Mouse (Mus musculus): ENCODE results near the gene Cacng4.

DNA sequence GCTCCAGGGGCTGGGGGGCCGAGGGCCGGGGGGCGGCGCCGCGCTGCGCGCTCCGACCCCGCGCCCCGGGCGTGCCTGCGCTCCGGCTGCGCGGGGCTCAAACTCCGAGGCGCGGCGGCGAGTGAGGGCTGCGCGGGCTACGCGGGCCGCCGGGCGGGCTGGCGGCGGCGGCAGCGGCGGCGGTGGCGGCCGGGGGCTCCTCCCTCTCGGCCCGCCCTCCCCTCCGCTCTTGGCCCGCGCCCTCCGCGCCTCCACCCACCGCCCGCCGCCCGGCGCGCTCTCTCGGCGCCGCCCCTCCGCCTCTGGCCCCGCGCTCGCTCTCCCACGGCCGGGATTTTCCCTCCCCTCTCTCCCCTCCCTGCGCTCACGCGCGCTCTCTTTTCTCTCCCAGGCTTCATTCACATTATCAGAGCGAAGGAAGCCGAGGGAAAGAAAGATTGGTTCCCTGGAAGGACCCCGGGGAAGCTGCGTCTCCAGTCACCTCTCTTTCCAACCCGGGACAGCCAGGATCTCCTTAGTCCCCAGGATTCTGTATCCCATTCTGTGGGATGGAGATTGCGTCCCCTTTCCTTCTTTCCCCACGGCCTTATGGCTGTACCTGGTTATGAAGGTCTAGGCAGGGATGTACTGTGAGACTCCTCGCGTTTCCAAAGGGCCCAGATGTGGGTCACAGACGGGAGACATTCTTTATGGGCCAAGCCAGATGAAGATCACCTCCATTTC is at the start of gene Cacng4:
- TF ChIP-seq POLR2A (IDR thresholded peaks at IDR 0.05; ENCODE audit: insufficient read length, low read depth) (no peak), MAX (IDR thresholded peaks at IDR 0.05; ENCODE audit: low read depth) (no peak), MYOG (IDR thresholded peaks at IDR 0.05; ENCODE audit: control insufficient read depth in 1 of 3, insufficient read depth in 1 of 3, insufficient read length in 2 of 3, low read depth in 2 of 3) (no peak), MYOD1 (IDR thresholded peaks at IDR 0.05; ENCODE audit: control insufficient read depth in 1 of 3, insufficient read length in 2 of 3, low read depth in 2 of 3) (no peak), USF1 (IDR thresholded peaks at IDR 0.05; ENCODE audit: low read depth) (no peak)

Data from myocyte (in vitro differentiated cells).